Mouse (Mus musculus) CD4-positive, CD25-positive, alpha-beta regulatory T cell, adult 4 months (primary cell): Measurements from ENCODE around the gene Cd44. TPM values are rescaled to one million over a fixed set of nuclear protein-coding genes. Genes with fewer than 3 reads are reported as not detected.

Experiments
- polyA plus RNA-seq, 2 experiments: library from polyadenylated mRNA; unstranded; fragments of 100-300 nt; shearing (Covaris generic); gene quantifications; one replicate each; pipeline ENCODE4 v1.2.1; 2017

Cd44 gene
- polyA plus RNA-seq, 2 experiments from 2014 or later, result 77.5 to 92.7 TPM

Other genes starting within 250 kb of the Cd44 start
- gene Slc1a2, start 243.0 kb downstream of the Cd44 start, polyA plus RNA-seq, result under 1 TPM in 1 of 2 experiments, not detected in 1; 0.09 TPM
- gene Pdhx, start 171.8 kb upstream of the Cd44 start, polyA plus RNA-seq, result 10 to 100 TPM; 17.0 to 24.1 TPM
- 10 to 100 TPM; 19.3 to 28.6 TPM for gene Apip, start 172.0 kb upstream of the Cd44 start, polyA plus RNA-seq